Mouse (Mus musculus) embryonic fibroblast, embryonic 13.5 days (primary cell): ENCODE results near the gene Rarres1. TPM values are rescaled to one million over a fixed set of nuclear protein-coding genes. Genes with fewer than 3 reads are reported as not detected.

ENCODE experiments used
- H3K27ac ChIP-seq: 2 replicates; pipeline ENCODE4 v1.5.1; 2012; ENCODE audit warnings: low read length, control low read depth, inconsistent platforms; ENCODE audit not compliant: insufficient read depth
- H3K4me1 ChIP-seq: 2 replicates; pipeline ENCODE4 v1.6.1; 2011; ENCODE audit warnings: low read length; ENCODE audit not compliant: control insufficient read depth, insufficient read depth
- H3K4me3 ChIP-seq: 2 replicates; pipeline ENCODE4 v1.5.1; 2011; ENCODE audit warnings: mild to moderate bottlenecking, control low read depth, low read length; ENCODE audit not compliant: insufficient read depth
- CTCF ChIP-seq: IDR thresholded peaks from 2 replicates; pipeline ENCODE4 v1.5.1; 2011; ENCODE audit warnings: mild to moderate bottlenecking, control low read depth, low read length, moderate library complexity, borderline replicate concordance; ENCODE audit not compliant: insufficient read depth
- POLR2A ChIP-seq: IDR thresholded peaks from 2 replicates; pipeline ENCODE4 v1.6.1; 2011; ENCODE audit warnings: low read depth, mild to moderate bottlenecking, control low read depth, low read length, moderate library complexity
- polyA plus RNA-seq: library from polyadenylated mRNA; stranded (reverse); fragments of >200 nt; gene quantifications from 2 replicates; pipeline ENCODE4 v1.2.4, GENCODE M21; 2011; ENCODE audit warnings: low read depth; ENCODE audit not compliant: missing spikeins, insufficient read length

The Rarres1 gene
- polyA plus RNA-seq, 1 experiment, result 16.2 TPM

DNA sequence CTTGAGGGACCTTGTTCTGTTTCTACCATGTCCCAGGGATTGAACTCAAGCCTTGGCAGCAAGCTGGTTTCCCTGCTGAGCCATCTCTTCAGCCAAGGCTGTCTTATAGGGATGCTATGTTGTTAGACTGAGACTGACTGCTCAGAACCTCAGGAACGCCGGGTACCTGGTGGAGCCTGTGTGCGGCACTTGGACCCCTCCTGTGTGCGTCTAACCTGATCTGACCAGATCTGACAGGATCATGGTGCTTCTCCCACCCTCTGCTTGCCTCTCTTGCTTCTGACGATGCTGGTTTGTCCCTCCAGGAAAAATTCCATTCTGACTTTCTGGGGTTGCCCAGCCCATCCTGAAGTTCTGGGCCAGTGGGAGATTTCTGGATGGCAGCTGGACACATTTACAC, 48.7 kb downstream of the Rarres1 start:
- no peak for TF ChIP-seq POLR2A
- no peak for TF ChIP-seq CTCF
- Histone ChIP-seq H3K4me3 (no peak overlapping the region), H3K27ac (no peak overlapping the region), H3K4me1 (no peaks in the 10 kb centered on the region)

- Histone ChIP-seq H3K4me3 (peak within 1 kb of the TSS; percentile 67), H3K4me1 (no peaks in the 10 kb centered on the region), H3K27ac (peak within 1 kb of the TSS; percentile 55)
- TF ChIP-seq CTCF (peak; percentile 29; the same call in 1 of the 2 replicates), POLR2A (peak; percentile 95)
Observed at GRCm38 (mm10) chr3:67463450-67464372, 51.6 kb downstream of the Rarres1 start, which contains the start of gene Lxn. Gene Lxn (minus strand): TSS chr3:67463926.

GRCm38 (mm10) chr3:67463001-67463400, 52.3 kb downstream of the Rarres1 start:
- Histone ChIP-seq H3K27ac (peak overlapping the region; percentile 55), H3K4me3 (peak overlapping the region; percentile 67), H3K4me1 (no peaks in the 10 kb centered on the region)
- no peak for TF ChIP-seq POLR2A
- TF ChIP-seq CTCF, result no peak

DNA sequence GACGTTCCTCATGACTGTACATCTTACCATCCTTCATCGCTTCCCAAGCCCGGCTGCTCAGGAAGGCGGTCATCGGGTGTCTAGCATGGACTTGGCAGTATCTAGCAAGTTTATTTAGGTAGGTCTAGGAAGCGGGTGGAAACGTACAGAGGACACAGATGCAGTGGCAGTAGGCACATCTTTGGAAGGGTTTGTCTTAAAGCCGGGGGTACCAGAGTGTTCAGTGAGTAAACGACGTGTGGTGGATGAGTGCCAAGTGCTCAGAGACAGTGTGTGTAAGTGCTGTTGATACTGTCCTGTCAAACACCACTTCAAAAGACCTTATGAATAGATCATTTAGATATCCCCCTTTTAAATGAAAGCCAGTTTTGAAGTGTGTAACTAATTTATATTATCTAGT, 52.7 kb downstream of the Rarres1 start:
- Histone ChIP-seq H3K4me1 (no peaks in the 10 kb centered on the region), H3K27ac (no peak overlapping the region), H3K4me3 (peak overlapping the region; percentile 67)
- TF ChIP-seq POLR2A (0 out of 2 replicates have a peak, but pooled peaks have one; percentile 9), CTCF (no peak)

DNA sequence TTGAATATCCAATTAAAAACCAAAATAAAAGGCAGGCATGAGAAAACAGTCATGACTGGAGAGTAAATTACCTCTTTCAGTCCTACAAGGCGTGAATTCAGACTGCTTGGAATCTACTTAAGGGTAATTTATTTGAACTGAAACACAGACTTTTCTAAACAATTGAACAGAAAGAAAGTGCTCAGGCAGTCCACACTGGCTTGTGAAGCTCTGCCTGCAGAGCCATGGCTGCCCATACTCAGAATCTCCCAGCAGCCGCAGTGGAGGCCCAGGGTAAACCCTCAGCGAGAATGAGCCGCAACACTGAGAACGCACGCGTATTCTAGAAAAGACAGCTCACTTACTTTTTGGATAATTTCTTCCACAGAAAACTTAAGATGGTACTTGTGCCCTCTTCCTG, 53.3 kb downstream of the Rarres1 start:
- no peak overlapping the region for H3K4me3 ChIP-seq
- no peak for TF ChIP-seq CTCF
- no peak for TF ChIP-seq POLR2A
- H3K27ac ChIP-seq, result no peak overlapping the region
- H3K4me1 ChIP-seq, result no peaks in the 10 kb centered on the region

GRCm38 (mm10) chr3:67459881-67460280, 55.4 kb downstream of the Rarres1 start:
- Histone ChIP-seq H3K4me3 (no peak overlapping the region), H3K4me1 (no peaks in the 10 kb centered on the region), H3K27ac (no peak overlapping the region)
- TF ChIP-seq POLR2A (no peak), CTCF (no peak)

DNA sequence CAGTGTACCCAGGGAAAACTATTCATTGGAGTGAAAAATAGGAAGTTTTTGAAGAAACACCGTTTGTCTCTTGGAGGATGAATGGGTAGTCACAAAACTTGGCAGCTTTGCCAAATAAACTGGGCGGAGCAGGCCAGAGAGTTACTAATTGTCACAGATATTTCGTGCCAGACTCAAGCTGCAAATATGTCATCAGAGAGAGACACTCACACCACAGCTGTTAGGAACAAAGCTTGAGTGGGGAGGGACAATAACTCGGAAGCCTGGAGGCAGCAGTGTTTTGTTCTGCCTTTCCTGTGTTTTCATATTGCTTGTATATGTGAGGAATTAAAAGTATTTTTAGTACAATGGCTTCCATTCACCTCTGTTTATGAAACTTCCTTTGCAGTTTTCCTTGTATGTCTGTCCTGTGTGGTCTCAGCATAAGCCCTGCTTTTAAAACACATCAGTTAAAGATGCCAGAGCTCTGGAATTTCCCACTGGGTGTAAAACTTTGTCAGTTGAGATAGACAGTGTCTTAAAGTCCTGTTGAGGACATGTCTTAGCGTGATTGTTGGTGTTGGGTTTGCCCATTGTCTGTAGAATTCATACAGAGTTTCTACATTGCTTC, 64.6 kb downstream of the Rarres1 start:
- no peak overlapping the region for H3K4me3 ChIP-seq
- H3K27ac ChIP-seq, result peak overlapping the region; percentile 22; the same call in 1 of the 2 replicates
- no peak for TF ChIP-seq CTCF
- TF ChIP-seq POLR2A, result no peak
- H3K4me1 ChIP-seq, result no peaks in the 10 kb centered on the region

DNA sequence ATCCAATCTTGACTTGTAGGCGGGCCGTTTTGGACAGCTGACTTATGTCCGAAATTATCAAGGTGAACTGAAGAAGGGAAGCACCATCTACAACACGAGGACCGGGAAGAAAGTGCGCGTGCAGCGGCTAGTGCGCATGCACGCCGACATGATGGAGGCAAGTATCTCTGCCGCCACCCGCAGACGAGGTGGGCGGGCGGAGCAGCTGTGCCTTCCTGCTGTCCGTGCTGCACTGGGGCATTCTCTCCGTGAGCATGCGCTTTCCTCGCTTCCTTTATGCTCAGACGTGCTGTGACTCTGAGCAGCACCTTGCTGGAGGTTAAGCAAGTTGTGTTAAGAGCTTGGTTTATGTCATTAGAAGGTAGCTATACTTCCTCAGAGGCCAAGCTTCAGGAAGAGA, 65.7 kb downstream of the Rarres1 start:
- Histone ChIP-seq H3K4me3 (no peak overlapping the region), H3K4me1 (no peaks in the 10 kb centered on the region), H3K27ac (no peak overlapping the region)
- TF ChIP-seq CTCF (no peak), POLR2A (no peak)

DNA sequence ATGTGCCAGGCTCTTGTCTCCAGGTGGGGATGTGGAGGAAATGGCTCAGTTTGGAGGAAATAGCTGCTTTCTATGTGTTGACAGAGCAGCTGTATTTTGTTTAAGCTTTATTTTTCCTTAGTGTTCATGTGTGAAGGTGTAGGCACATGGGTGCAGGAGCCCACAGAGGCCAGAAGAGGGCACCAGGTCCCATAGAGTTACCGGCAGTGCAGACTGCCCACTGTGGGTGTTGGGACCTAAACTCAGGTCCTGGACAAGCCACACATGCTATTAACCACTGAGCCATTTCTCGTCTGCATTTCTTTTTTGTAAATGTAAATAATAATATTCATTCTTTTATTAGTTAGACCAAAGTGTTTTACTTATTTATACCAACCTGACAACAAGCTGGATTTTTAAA, 68.2 kb downstream of the Rarres1 start:
- TF ChIP-seq POLR2A, result no peak
- TF ChIP-seq CTCF, result 0 out of 2 replicates have a peak, but pooled peaks have one; percentile 4
- H3K27ac ChIP-seq, result no peak overlapping the region
- H3K4me1 ChIP-seq, result no peaks in the 10 kb centered on the region
- no peak overlapping the region for H3K4me3 ChIP-seq

GRCm38 (mm10) chr3:67434011-67434410, 81.3 kb downstream of the Rarres1 start:
- no peak for TF ChIP-seq CTCF
- TF ChIP-seq POLR2A, result no peak

More at GRCm38 (mm10) chr3:67434011-67434410, 81.3 kb downstream of the Rarres1 start:
- Histone ChIP-seq H3K27ac (no peak overlapping the region), H3K4me3 (no peak overlapping the region), H3K4me1 (no peaks in the 10 kb centered on the region; the same call in 1 of the 2 replicates)
